Mouse (Mus musculus): ENCODE results near the gene Dhodh. TPM values are rescaled to one million over a fixed set of nuclear protein-coding genes. Genes with fewer than 3 reads are reported as not detected.

Dhodh gene
- polyA plus RNA-seq, 1 experiment, result 18.4 TPM

- DNase-seq (ENCODE audit: low read depth in 1 of 2, low spot score in 2 of 2), result peak; percentile 97 to 100
- peaks cover 23% of the 10 kb centered on the region for H3K36me3 ChIP-seq (ENCODE audit: control insufficient read depth, insufficient read depth, low read length)
- WGBS, result under 1% methylated on average over 52 of the region's 52 CpGs
Measured at GRCm38 (mm10) chr8:109565498-109566333, 42.8 kb downstream of the Dhodh start, which contains the start of the genes Dhx38 and Txnl4b. Gene Dhx38 (minus strand): TSS chr8:109565861. Gene Txnl4b (plus strand): TSS chr8:109565892.

GRCm38 (mm10) chr8:109564766-109565165 is 43.7 kb downstream of the Dhodh start:
- Histone ChIP-seq H3K4me3 (ENCODE audit: extremely low read depth, insufficient read depth, insufficient read length) (peak overlapping the region; percentile 91), H3K36me3 (ENCODE audit: control insufficient read depth, insufficient read depth, low read length) (peaks cover 33% of the 10 kb centered on the region), H3K27me3 (ENCODE audit: control insufficient read depth, insufficient read depth, low read length) (no peaks in the 10 kb centered on the region), H3K4me1 (ENCODE audit: control insufficient read depth, insufficient read depth, insufficient read length) (no peaks in the 10 kb centered on the region; the same call in 1 of the 2 replicates), H3K27ac (ENCODE audit: insufficient read depth, low read length) (peak overlapping the region; percentile 93; the same call in 1 of the 2 replicates)
- no peak for DNase-seq (ENCODE audit: low read depth in 1 of 2, low spot score in 2 of 2)
- no peak for TF ChIP-seq CTCF (IDR thresholded peaks at IDR 0.05; ENCODE audit: extremely low read depth, insufficient read depth, insufficient read length, insufficient replicate concordance)
- TF ChIP-seq POLR2A (IDR thresholded peaks at IDR 0.05; ENCODE audit: low read depth, low read length), result no peak
- 4% methylated on average over 10 of the region's 10 CpGs for WGBS

More at GRCm38 (mm10) chr8:109565498-109566333, 42.8 kb downstream of the Dhodh start, which contains the start of the genes Dhx38 and Txnl4b:
- Histone ChIP-seq H3K4me3 (ENCODE audit: extremely low read depth, insufficient read depth, insufficient read length) (peak within 1 kb of the TSS; percentile 91), H3K27me3 (ENCODE audit: control insufficient read depth, insufficient read depth, low read length) (no peaks in the 10 kb centered on the region), H3K27ac (ENCODE audit: insufficient read depth, low read length) (peak within 1 kb of the TSS; percentile 93), H3K4me1 (ENCODE audit: control insufficient read depth, insufficient read depth, insufficient read length) (no peaks in the 10 kb centered on the region; the same call in 1 of the 2 replicates)
- TF ChIP-seq POLR2A (IDR thresholded peaks at IDR 0.05; ENCODE audit: low read depth, low read length), result no peak; the same call in 1 of the 2 replicates

GRCm38 (mm10) chr8:109563881-109564280 is 44.6 kb downstream of the Dhodh start:
- Histone ChIP-seq H3K4me1 (ENCODE audit: control insufficient read depth, insufficient read depth, insufficient read length) (no peaks in the 10 kb centered on the region; the same call in 1 of the 2 replicates), H3K36me3 (ENCODE audit: control insufficient read depth, insufficient read depth, low read length) (peaks cover 35% of the 10 kb centered on the region), H3K4me3 (ENCODE audit: extremely low read depth, insufficient read depth, insufficient read length) (no peak overlapping the region), H3K27me3 (ENCODE audit: control insufficient read depth, insufficient read depth, low read length) (no peaks in the 10 kb centered on the region), H3K27ac (ENCODE audit: insufficient read depth, low read length) (no peak overlapping the region)
- TF ChIP-seq CTCF (IDR thresholded peaks at IDR 0.05; ENCODE audit: extremely low read depth, insufficient read depth, insufficient read length, insufficient replicate concordance) (no peak), POLR2A (IDR thresholded peaks at IDR 0.05; ENCODE audit: low read depth, low read length) (no peak)
- DNase-seq (ENCODE audit: low read depth in 1 of 2, low spot score in 2 of 2), result no peak
- WGBS, result 42% methylated on average over 2 of the region's 2 CpGs

GRCm38 (mm10) chr8:109551663-109552062 is 56.8 kb downstream of the Dhodh start:
- WGBS, result 70% methylated on average over 3 of the region's 3 CpGs
- H3K36me3 ChIP-seq (ENCODE audit: control insufficient read depth, insufficient read depth, low read length), result peaks cover 72% of the 10 kb centered on the region
- TF ChIP-seq POLR2A (IDR thresholded peaks at IDR 0.05; ENCODE audit: low read depth, low read length) (no peak), CTCF (IDR thresholded peaks at IDR 0.05; ENCODE audit: extremely low read depth, insufficient read depth, insufficient read length, insufficient replicate concordance) (peak; percentile 54)
- H3K4me3 ChIP-seq (ENCODE audit: extremely low read depth, insufficient read depth, insufficient read length), result no peak overlapping the region
- no peak overlapping the region for H3K27ac ChIP-seq (ENCODE audit: insufficient read depth, low read length)
- no peaks in the 10 kb centered on the region for H3K27me3 ChIP-seq (ENCODE audit: control insufficient read depth, insufficient read depth, low read length)
- DNase-seq (ENCODE audit: low read depth in 1 of 2, low spot score in 2 of 2), result no peak
- H3K4me1 ChIP-seq (ENCODE audit: control insufficient read depth, insufficient read depth, insufficient read length), result no peaks in the 10 kb centered on the region

GRCm38 (mm10) chr8:109544049-109544448 is 64.4 kb downstream of the Dhodh start:
- TF ChIP-seq CTCF (IDR thresholded peaks at IDR 0.05; ENCODE audit: extremely low read depth, insufficient read depth, insufficient read length, insufficient replicate concordance) (no peak), POLR2A (IDR thresholded peaks at IDR 0.05; ENCODE audit: low read depth, low read length) (no peak)
- no peak overlapping the region for H3K4me3 ChIP-seq (ENCODE audit: extremely low read depth, insufficient read depth, insufficient read length)
- WGBS, result 17% methylated on average over 3 of the region's 3 CpGs
- no peaks in the 10 kb centered on the region for H3K4me1 ChIP-seq (ENCODE audit: control insufficient read depth, insufficient read depth, insufficient read length)
- peaks cover 14% of the 10 kb centered on the region for H3K36me3 ChIP-seq (ENCODE audit: control insufficient read depth, insufficient read depth, low read length)
- no peak for DNase-seq (ENCODE audit: low read depth in 1 of 2, low spot score in 2 of 2)
- no peak overlapping the region for H3K27ac ChIP-seq (ENCODE audit: insufficient read depth, low read length)
- no peaks in the 10 kb centered on the region for H3K27me3 ChIP-seq (ENCODE audit: control insufficient read depth, insufficient read depth, low read length)

GRCm38 (mm10) chr8:109542748-109543519 is 65.5 kb downstream of the Dhodh start:
- no peaks in the 10 kb centered on the region for H3K4me1 ChIP-seq (ENCODE audit: control insufficient read depth, insufficient read depth, insufficient read length)
- H3K36me3 ChIP-seq (ENCODE audit: control insufficient read depth, insufficient read depth, low read length), result peaks cover 6% of the 10 kb centered on the region
- DNase-seq (ENCODE audit: low read depth in 1 of 2, low spot score in 2 of 2), result no peak
- no peak for TF ChIP-seq CTCF (IDR thresholded peaks at IDR 0.05; ENCODE audit: extremely low read depth, insufficient read depth, insufficient read length, insufficient replicate concordance)
- TF ChIP-seq POLR2A (IDR thresholded peaks at IDR 0.05; ENCODE audit: low read depth, low read length), result no peak
- H3K27me3 ChIP-seq (ENCODE audit: control insufficient read depth, insufficient read depth, low read length), result no peaks in the 10 kb centered on the region
- 79% methylated on average over 8 of the region's 8 CpGs for WGBS
- H3K4me3 ChIP-seq (ENCODE audit: extremely low read depth, insufficient read depth, insufficient read length), result no peak overlapping the region
- H3K27ac ChIP-seq (ENCODE audit: insufficient read depth, low read length), result no peak overlapping the region

Measured in spleen, adult 2 months (tissue).